Mouse (Mus musculus): ENCODE results near the gene Rps8. TPM values are rescaled to one million over a fixed set of nuclear protein-coding genes. Genes with fewer than 3 reads are reported as not detected.

Gene Rps8
- total and polyA plus RNA-seq, 3 experiments, result 1,132 to 5,186 (median 1,156) TPM

GRCm38 (mm10) chr4:117120052-117120444, 36.0 kb downstream of the Rps8 start:
- Histone ChIP-seq H3K79me2 (ENCODE audit: control insufficient read depth, insufficient read depth, low read length, poor library complexity) (peaks cover 13% of the 10 kb centered on the region), H3K27me3 (ENCODE audit: control insufficient read depth in 1 of 2, insufficient read depth in 2 of 2, low read length in 2 of 2) (no peaks in the 10 kb centered on the region), H3K27ac (ENCODE audit: control insufficient read depth, low read depth, low read length) (peak overlapping the region; percentile 81), H3K4me3 (ENCODE audit: control insufficient read depth in 1 of 2, insufficient read depth in 1 of 2, low read depth in 2 of 2, low read length in 2 of 2) (peak overlapping the region; percentile 67 to 82), H3K9ac (ENCODE audit: control insufficient read depth, low read depth, low read length, poor library complexity, severe bottlenecking) (peak overlapping the region; percentile 72), H3K9me3 (replicated peaks; ENCODE audit: insufficient read depth, low read length) (no peaks in the 10 kb centered on the region), H3K4me1 (ENCODE audit: control insufficient read depth in 1 of 2, insufficient read depth in 2 of 2, low read length in 2 of 2) (peaks cover 0 to 17% of the 10 kb centered on the region in 2 experiments; a peak in 2 of 4 replicates), H3K36me3 (ENCODE audit: control insufficient read depth in 1 of 2, insufficient read depth in 2 of 2, low read length in 2 of 2) (peaks cover 0 to 16% of the 10 kb centered on the region in 2 experiments; a peak in 2 of 4 replicates)
- TF ChIP-seq GATA1 (IDR thresholded peaks at IDR 0.05; ENCODE audit: low read depth, low read length), result peak; percentile 31; the same call in 1 of the 2 replicates
- TF ChIP-seq POLR2AphosphoS5 (IDR thresholded peaks at IDR 0.05; ENCODE audit: borderline replicate concordance, low read depth, low read length), result no peak
- TF ChIP-seq EP300 (IDR thresholded peaks at IDR 0.05; ENCODE audit: low read depth in 1 of 2, low read length in 2 of 2), result no peak
- TF ChIP-seq HCFC1 (IDR thresholded peaks at IDR 0.05; ENCODE audit: low read depth, low read length), result no peak
- DNase-seq (ENCODE audit: low read depth, low spot score), result no peak

- H3K4me3 ChIP-seq (ENCODE audit: control insufficient read depth in 1 of 2, insufficient read depth in 1 of 2, low read depth in 2 of 2, low read length in 2 of 2), result peak overlapping the region; percentile 67 to 82
- TF ChIP-seq CHD2 (IDR thresholded peaks at IDR 0.05; ENCODE audit: low read length) (no peak), ZMIZ1 (IDR thresholded peaks at IDR 0.05; ENCODE audit: low read depth, low read length) (no peak), TCF12 (IDR thresholded peaks at IDR 0.05; ENCODE audit: low read depth, low read length) (no peak), MAZ (IDR thresholded peaks at IDR 0.05; ENCODE audit: low read depth, low read length) (no peak), GATA1 (IDR thresholded peaks at IDR 0.05; ENCODE audit: low read depth, low read length) (no peak), MAX (IDR thresholded peaks at IDR 0.05; ENCODE audit: low read length) (no peak), TBP (IDR thresholded peaks at IDR 0.05; ENCODE audit: low read depth, low read length) (no peak), MXI1 (IDR thresholded peaks at IDR 0.05; ENCODE audit: low read depth, low read length) (no peak)
- H3K4me1 ChIP-seq (ENCODE audit: control insufficient read depth in 1 of 2, insufficient read depth in 2 of 2, low read length in 2 of 2), result peaks cover 0 to 15% of the 10 kb centered on the region in 2 experiments; a peak in 2 of 4 replicates
- H3K36me3 ChIP-seq (ENCODE audit: control insufficient read depth in 1 of 2, insufficient read depth in 2 of 2, low read length in 2 of 2), result peaks cover 0 to 16% of the 10 kb centered on the region in 2 experiments; a peak in 2 of 4 replicates
- peak overlapping the region; percentile 72 for H3K9ac ChIP-seq (ENCODE audit: control insufficient read depth, low read depth, low read length, poor library complexity, severe bottlenecking)
- H3K27me3 ChIP-seq (ENCODE audit: control insufficient read depth in 1 of 2, insufficient read depth in 2 of 2, low read length in 2 of 2), result no peaks in the 10 kb centered on the region
- H3K79me2 ChIP-seq (ENCODE audit: control insufficient read depth, insufficient read depth, low read length, poor library complexity), result peaks cover 13% of the 10 kb centered on the region
- peak overlapping the region; percentile 81 for H3K27ac ChIP-seq (ENCODE audit: control insufficient read depth, low read depth, low read length)
- no peaks in the 10 kb centered on the region for H3K9me3 ChIP-seq (replicated peaks; ENCODE audit: insufficient read depth, low read length)
- DNase-seq (ENCODE audit: low read depth, low spot score), result no peak
These were observed 36.4 kb downstream of the Rps8 start for GRCm38 (mm10) chr4:117119636-117120035.

GRCm38 (mm10) chr4:117117931-117118330, 38.1 kb downstream of the Rps8 start:
- DNase-seq (ENCODE audit: low read depth, low spot score), result no peak

More at GRCm38 (mm10) chr4:117117931-117118330, 38.1 kb downstream of the Rps8 start:
- H3K79me2 ChIP-seq (ENCODE audit: control insufficient read depth, insufficient read depth, low read length, poor library complexity), result peaks cover 13% of the 10 kb centered on the region
- H3K9ac ChIP-seq (ENCODE audit: control insufficient read depth, low read depth, low read length, poor library complexity, severe bottlenecking), result no peak overlapping the region
- H3K27ac ChIP-seq (ENCODE audit: control insufficient read depth, low read depth, low read length), result no peak overlapping the region
- H3K4me3 ChIP-seq (ENCODE audit: control insufficient read depth in 1 of 2, insufficient read depth in 1 of 2, low read depth in 2 of 2, low read length in 2 of 2), result no peak overlapping the region
- H3K9me3 ChIP-seq (replicated peaks; ENCODE audit: insufficient read depth, low read length), result no peaks in the 10 kb centered on the region
- H3K27me3 ChIP-seq (ENCODE audit: control insufficient read depth in 1 of 2, insufficient read depth in 2 of 2, low read length in 2 of 2), result no peaks in the 10 kb centered on the region
- TF ChIP-seq ZMIZ1 (IDR thresholded peaks at IDR 0.05; ENCODE audit: low read depth, low read length), result no peak
- no peak for TF ChIP-seq ZC3H11A (IDR thresholded peaks at IDR 0.05; ENCODE audit: low read depth, low read length)
- TF ChIP-seq POLR2AphosphoS2 (IDR thresholded peaks at IDR 0.05; ENCODE audit: low read length), result no peak
- no peak for TF ChIP-seq UBTF (IDR thresholded peaks at IDR 0.05; ENCODE audit: borderline replicate concordance, insufficient read depth, low read depth, low read length)
- TF ChIP-seq HCFC1 (IDR thresholded peaks at IDR 0.05; ENCODE audit: low read depth, low read length), result no peak
- TF ChIP-seq TCF12 (IDR thresholded peaks at IDR 0.05; ENCODE audit: low read depth, low read length), result no peak
- no peak for TF ChIP-seq EP300 (IDR thresholded peaks at IDR 0.05; ENCODE audit: low read depth in 1 of 2, low read length in 2 of 2)
- TF ChIP-seq ZKSCAN1 (IDR thresholded peaks at IDR 0.05; ENCODE audit: low read depth, low read length), result no peak
- no peak for TF ChIP-seq RCOR1 (IDR thresholded peaks at IDR 0.05; ENCODE audit: low read depth, low read length)
- TF ChIP-seq POLR2AphosphoS5 (IDR thresholded peaks at IDR 0.05; ENCODE audit: borderline replicate concordance, low read depth, low read length), result no peak
- TF ChIP-seq GABPA (IDR thresholded peaks at IDR 0.05; ENCODE audit: low read depth, low read length), result no peak
- TF ChIP-seq RAD21 (IDR thresholded peaks at IDR 0.05; ENCODE audit: low read depth, low read length), result no peak
- no peak for TF ChIP-seq USF2 (IDR thresholded peaks at IDR 0.05; ENCODE audit: borderline replicate concordance in 1 of 2, insufficient read depth in 1 of 2, low read depth in 1 of 2, low read length in 2 of 2)
- no peak for TF ChIP-seq GATA1 (IDR thresholded peaks at IDR 0.05; ENCODE audit: low read depth, low read length)
- no peak for TF ChIP-seq MAFK (IDR thresholded peaks at IDR 0.05; ENCODE audit: borderline replicate concordance, low read depth, low read length)
- TF ChIP-seq POLR2A (IDR thresholded peaks at IDR 0.05; ENCODE audit: control insufficient read depth in 1 of 2, insufficient read depth in 1 of 2, low read depth in 1 of 2, low read length in 2 of 2, poor library complexity in 1 of 2), result no peak
- TF ChIP-seq ETS1 (IDR thresholded peaks at IDR 0.05; ENCODE audit: low read depth, low read length), result no peak
- no peak for TF ChIP-seq TAL1 (IDR thresholded peaks at IDR 0.05; ENCODE audit: low read length)
- H3K36me3 ChIP-seq (ENCODE audit: control insufficient read depth in 1 of 2, insufficient read depth in 2 of 2, low read length in 2 of 2), result peaks cover 0 to 7% of the 10 kb centered on the region in 2 experiments; a peak in 2 of 4 replicates
- H3K4me1 ChIP-seq (ENCODE audit: control insufficient read depth in 1 of 2, insufficient read depth in 2 of 2, low read length in 2 of 2), result peaks cover 0 to 7% of the 10 kb centered on the region in 2 experiments; a peak in 2 of 4 replicates

Data from MEL (cell line).